Mouse (Mus musculus): ENCODE data around the gene Cradd.

Cradd gene

GRCm38 (mm10) chr10:95269151-95269550, 54.8 kb downstream of the Cradd start:
- no peak for DNase-seq (ENCODE audit: low spot score in 2 of 2)

GRCm38 (mm10) chr10:95268366-95268765, 55.6 kb downstream of the Cradd start:
- DNase-seq (ENCODE audit: low spot score in 2 of 2): no peak

GRCm38 (mm10) chr10:95266983-95267382, 57.0 kb downstream of the Cradd start:
- no peak for DNase-seq (ENCODE audit: low spot score in 2 of 2)

GRCm38 (mm10) chr10:95266041-95266762, 57.7 kb downstream of the Cradd start:
- no peak for DNase-seq (ENCODE audit: low spot score in 2 of 2)

GRCm38 (mm10) chr10:95265576-95265975, 58.4 kb downstream of the Cradd start:
- no peak for DNase-seq (ENCODE audit: low spot score in 2 of 2)

GRCm38 (mm10) chr10:95264485-95265321, 59.2 kb downstream of the Cradd start:
- DNase-seq (ENCODE audit: low spot score in 2 of 2): peak in 1 of 2 experiments; percentile 35

GRCm38 (mm10) chr10:95262388-95262787, 61.5 kb downstream of the Cradd start:
- no peak for DNase-seq (ENCODE audit: low spot score in 2 of 2)

GRCm38 (mm10) chr10:95261279-95261678, 62.7 kb downstream of the Cradd start:
- no peak for DNase-seq (ENCODE audit: low spot score in 2 of 2)

GRCm38 (mm10) chr10:95260420-95260819, 63.5 kb downstream of the Cradd start:
- no peak for DNase-seq (ENCODE audit: low spot score in 2 of 2)

GRCm38 (mm10) chr10:95258471-95259155, 65.3 kb downstream of the Cradd start:
- DNase-seq (ENCODE audit: low spot score in 2 of 2): no peak

- no peak for DNase-seq (ENCODE audit: low spot score in 2 of 2)
These were observed 66.0 kb downstream of the Cradd start for GRCm38 (mm10) chr10:95257979-95258378.

- DNase-seq (ENCODE audit: low spot score in 2 of 2): no peak
These were observed 67.8 kb downstream of the Cradd start for GRCm38 (mm10) chr10:95256095-95256494.

GRCm38 (mm10) chr10:95255018-95255680, 68.8 kb downstream of the Cradd start:
- DNase-seq (ENCODE audit: low spot score in 2 of 2): no peak

- DNase-seq (ENCODE audit: low spot score in 2 of 2): no peak
These were observed 69.4 kb downstream of the Cradd start for GRCm38 (mm10) chr10:95254453-95255001.

GRCm38 (mm10) chr10:95254046-95254445, 69.9 kb downstream of the Cradd start:
- DNase-seq (ENCODE audit: low spot score in 2 of 2): no peak

- no peak for DNase-seq (ENCODE audit: low spot score in 2 of 2)
These were observed 72.3 kb downstream of the Cradd start for GRCm38 (mm10) chr10:95251674-95252073.

- DNase-seq (ENCODE audit: low spot score in 2 of 2): no peak
These were observed 75.6 kb downstream of the Cradd start for GRCm38 (mm10) chr10:95248362-95248761.

- no peak for DNase-seq (ENCODE audit: low spot score in 2 of 2)
These were observed 77.2 kb downstream of the Cradd start for GRCm38 (mm10) chr10:95246696-95247095.

- DNase-seq (ENCODE audit: low spot score in 2 of 2): no peak
These were observed 78.3 kb downstream of the Cradd start for GRCm38 (mm10) chr10:95245680-95245982.

- no peak for DNase-seq (ENCODE audit: low spot score in 2 of 2)
These were observed 78.8 kb downstream of the Cradd start for GRCm38 (mm10) chr10:95244961-95245679.
